In genomic region chr2:20665309-20665971, GRCm38 (mm10) we compare ENCODE assay signal across 12 mouse cellular contexts.
A peak's percentile ranks its signal among the peaks of the same experiment; 100 is the strongest.
DNase-seq lines count a peak whose midpoint lies in the region; ATAC-seq and TF ChIP-seq lines count a peak whose summit lies in the region.
"Had no signal": no experiment of that assay in that cellular context is flagged by ENCODE, and none has a peak within 500 bp of the region (broad histone marks: within the 10 kb centered on the region; RNA-seq: fewer than 3 reads in every experiment).

No protein-coding gene starts in this region.

- no peak for TF ChIP-seq CTCF in hindbrain, postnatal 0 days (IDR thresholded peaks at IDR 0.05; ENCODE audit: low read depth)
- TF ChIP-seq CTCF in embryonic fibroblast, embryonic 13.5 days (IDR thresholded peaks at IDR 0.05; ENCODE audit: borderline replicate concordance, insufficient read depth, low read length) = no peak

- H3K36me3 ChIP-seq in hindbrain, postnatal 0 days (ENCODE audit: insufficient read depth, low read length) = no peaks in the 10 kb centered on the region
- H3K36me3 ChIP-seq in hindbrain, embryonic 11.5 days (ENCODE audit: control insufficient read depth, insufficient read depth, low read length) = no peaks in the 10 kb centered on the region
- no peaks in the 10 kb centered on the region for H3K36me3 ChIP-seq in midbrain, embryonic 15.5 days (replicated peaks)
- H3K36me3 ChIP-seq in liver, embryonic 11.5 days (ENCODE audit: control insufficient read depth, insufficient read depth, low read length) = no peaks in the 10 kb centered on the region; the same call in 1 of the 2 replicates
- H3K36me3 ChIP-seq: G1E; liver, embryonic 15.5 days had no signal

- H3K27ac ChIP-seq in hindbrain, postnatal 0 days = no peak overlapping the region
- H3K27ac ChIP-seq in hindbrain, embryonic 11.5 days (ENCODE audit: low read depth, low read length) = no peak overlapping the region
- H3K27ac ChIP-seq in embryonic fibroblast, embryonic 13.5 days (ENCODE audit: insufficient read depth, low read length) = peak overlapping the region; percentile 17; the same call in 1 of the 2 replicates
- no peak overlapping the region for H3K27ac ChIP-seq in midbrain, embryonic 15.5 days
- no peak overlapping the region for H3K27ac ChIP-seq in liver, embryonic 11.5 days (ENCODE audit: low read depth, low read length)
- H3K27ac ChIP-seq: hindbrain, embryonic 14.5 days; liver, embryonic 15.5 days had no signal

- H3K27me3 ChIP-seq in hindbrain, postnatal 0 days (ENCODE audit: insufficient read depth, low read length) = no peaks in the 10 kb centered on the region
- H3K27me3 ChIP-seq in hindbrain, embryonic 11.5 days (ENCODE audit: control insufficient read depth, insufficient read depth, low read length) = no peaks in the 10 kb centered on the region
- no peaks in the 10 kb centered on the region for H3K27me3 ChIP-seq in midbrain, embryonic 15.5 days (replicated peaks)
- H3K27me3 ChIP-seq in liver, embryonic 11.5 days (replicated peaks; ENCODE audit: control insufficient read depth, insufficient read depth, low read length) = no peaks in the 10 kb centered on the region
- H3K27me3 ChIP-seq: liver, embryonic 15.5 days had no signal

- WGBS in hindbrain, postnatal 0 days = 20% methylated on average over 5 of the region's 5 CpGs
- 17% methylated on average over 4 of the region's 5 CpGs for WGBS in hindbrain, embryonic 11.5 days
- WGBS in midbrain, embryonic 15.5 days = 20% methylated on average over 5 of the region's 5 CpGs
- 35% methylated on average over 4 of the region's 5 CpGs for WGBS in liver, embryonic 11.5 days

- H3K9me3 ChIP-seq in hindbrain, postnatal 0 days (ENCODE audit: low read length) = no peaks in the 10 kb centered on the region
- H3K9me3 ChIP-seq in hindbrain, embryonic 11.5 days (ENCODE audit: control insufficient read depth, low read length) = no peaks in the 10 kb centered on the region
- H3K9me3 ChIP-seq in midbrain, embryonic 15.5 days = no peaks in the 10 kb centered on the region
- no peaks in the 10 kb centered on the region for H3K9me3 ChIP-seq in liver, embryonic 11.5 days (ENCODE audit: control insufficient read depth, low read length)
- H3K9me3 ChIP-seq: G1E; liver, embryonic 15.5 days had no signal

- H3K4me1 ChIP-seq in hindbrain, postnatal 0 days (ENCODE audit: insufficient read depth, low read length) = no peaks in the 10 kb centered on the region
- H3K4me1 ChIP-seq in hindbrain, embryonic 11.5 days (replicated peaks; ENCODE audit: control insufficient read depth, insufficient read depth, low read length) = no peaks in the 10 kb centered on the region
- H3K4me1 ChIP-seq in embryonic fibroblast, embryonic 13.5 days (ENCODE audit: control insufficient read depth, insufficient read depth, low read length) = no peaks in the 10 kb centered on the region
- H3K4me1 ChIP-seq in midbrain, embryonic 15.5 days = no peaks in the 10 kb centered on the region
- no peaks in the 10 kb centered on the region for H3K4me1 ChIP-seq in liver, embryonic 11.5 days (replicated peaks; ENCODE audit: control insufficient read depth, insufficient read depth, low read length)
- H3K4me1 ChIP-seq: liver, embryonic 15.5 days had no signal

- no peak for DNase-seq in hindbrain, postnatal 0 days (ENCODE audit: low spot score)
- DNase-seq in hindbrain, embryonic 11.5 days (ENCODE audit: low spot score) = no peak
- DNase-seq in R1 (ENCODE audit: low read depth, low spot score) = peak; percentile 97
- DNase-seq in liver, embryonic 11.5 days (ENCODE audit: low spot score) = no peak
- no peak for DNase-seq in spleen, postnatal 14 days (ENCODE audit: low spot score in 2 of 2)
- no peak for DNase-seq in kidney, postnatal 10 days

- H3K4me2 ChIP-seq in hindbrain, postnatal 0 days (ENCODE audit: low read depth, low read length) = no peak overlapping the region
- H3K4me2 ChIP-seq in hindbrain, embryonic 11.5 days (replicated peaks; ENCODE audit: low read depth, low read length) = no peak overlapping the region
- no peak overlapping the region for H3K4me2 ChIP-seq in midbrain, embryonic 15.5 days
- H3K4me2 ChIP-seq in liver, embryonic 11.5 days = no peak overlapping the region
- H3K4me2 ChIP-seq: hindbrain, embryonic 14.5 days; liver, embryonic 15.5 days had no signal

- H3K4me3 ChIP-seq in hindbrain, postnatal 0 days (ENCODE audit: low read length) = no peak overlapping the region
- no peak overlapping the region for H3K4me3 ChIP-seq in hindbrain, embryonic 11.5 days (ENCODE audit: low read depth, low read length)
- no peak overlapping the region for H3K4me3 ChIP-seq in embryonic fibroblast, embryonic 13.5 days (ENCODE audit: insufficient read depth, low read length)
- no peak overlapping the region for H3K4me3 ChIP-seq in midbrain, embryonic 15.5 days
- H3K4me3 ChIP-seq in liver, embryonic 11.5 days (ENCODE audit: low read depth, low read length) = no peak overlapping the region
- H3K4me3 ChIP-seq: liver, embryonic 15.5 days; myocyte had no signal

- no peak for TF ChIP-seq POLR2A in embryonic fibroblast, embryonic 13.5 days (IDR thresholded peaks at IDR 0.05; ENCODE audit: low read depth, low read length)

- H3K9ac ChIP-seq in hindbrain, postnatal 0 days (replicated peaks; ENCODE audit: low read length) = no peak overlapping the region
- no peak overlapping the region for H3K9ac ChIP-seq in hindbrain, embryonic 11.5 days (ENCODE audit: low read depth, low read length)
- H3K9ac ChIP-seq in midbrain, embryonic 15.5 days = no peak overlapping the region
- no peak overlapping the region for H3K9ac ChIP-seq in liver, embryonic 11.5 days (ENCODE audit: low read depth, low read length)
- H3K9ac ChIP-seq: hindbrain, embryonic 14.5 days; liver, embryonic 15.5 days had no signal

- 0 out of 2 replicates have a peak, but pooled peaks have one; percentile 4 for ATAC-seq in hindbrain, postnatal 0 days
- ATAC-seq in hindbrain, embryonic 11.5 days (ENCODE audit: low FRiP score) = no peak
- ATAC-seq in midbrain, embryonic 15.5 days (replicated peaks) = peak; percentile 48; the same call in 1 of the 2 replicates
- no peak for ATAC-seq in liver, embryonic 11.5 days (replicated peaks; ENCODE audit: low FRiP score)

Comparison
In these comparisons a context has a peak if more than half of its experiments do, and no peak if none do; other contexts are left out.
1. ATAC-seq: peak in hindbrain, postnatal 0 days (single experiment) and midbrain, embryonic 15.5 days (single experiment); none in hindbrain, embryonic 11.5 days (single experiment) and liver, embryonic 11.5 days (single experiment).